Mouse (Mus musculus): ENCODE measurements around the gene Crabp1. TPM values are rescaled to one million over a fixed set of nuclear protein-coding genes. Genes with fewer than 3 reads are reported as not detected.
A peak's percentile ranks its signal among the peaks of the same experiment; 100 is the strongest.

Gene Crabp1
- polyA plus RNA-seq (2015; fragmentation: Nextera tagmentation; extraction: Ambion mirVana) = 53.8 and 62.5 TPM in 2 replicates

- peak; percentile 47; the same call in 1 of the 2 replicates for ATAC-seq (ENCODE audit: low FRiP score, low TSS enrichment)
- peak within 1 kb of the TSS; percentile 15; the same call in 1 of the 2 replicates for H3K9ac ChIP-seq (replicated peaks; ENCODE audit: low read length)
- no peak within 1 kb of the TSS for H3K27ac ChIP-seq (ENCODE audit: low read length)
These were observed at the start of gene Crabp1 for GRCm38 (mm10) chr9:54764561-54765217. Gene Crabp1 (plus strand): TSS chr9:54764748.

GRCm38 (mm10) chr9:54715776-54716175 lies 48.8 kb upstream of the Crabp1 start:
- no peak overlapping the region for H3K4me3 ChIP-seq (ENCODE audit: low read length)
- H3K27ac ChIP-seq (ENCODE audit: low read length) = no peak overlapping the region
- no peak overlapping the region for H3K4me2 ChIP-seq (replicated peaks; ENCODE audit: low read depth, low read length)
- no peaks in the 10 kb centered on the region for H3K27me3 ChIP-seq (ENCODE audit: insufficient read depth, low read length)
- no peaks in the 10 kb centered on the region for H3K4me1 ChIP-seq (ENCODE audit: insufficient read depth, low read length)
- ATAC-seq (ENCODE audit: low FRiP score, low TSS enrichment) = no peak
- WGBS = 77% methylated on average over 3 of the region's 3 CpGs
- peaks cover 57% of the 10 kb centered on the region for H3K36me3 ChIP-seq (ENCODE audit: insufficient read depth, low read length)
- H3K9me3 ChIP-seq (ENCODE audit: low read length) = no peaks in the 10 kb centered on the region
- H3K9ac ChIP-seq (replicated peaks; ENCODE audit: low read length) = no peak overlapping the region

More at GRCm38 (mm10) chr9:54764561-54765217, at the start of gene Crabp1:
- Histone ChIP-seq H3K4me2 (replicated peaks; ENCODE audit: low read depth, low read length) (peak within 1 kb of the TSS; percentile 62), H3K27me3 (ENCODE audit: insufficient read depth, low read length) (peaks cover 38% of the 10 kb centered on the region), H3K9me3 (ENCODE audit: low read length) (no peaks in the 10 kb centered on the region), H3K4me1 (ENCODE audit: insufficient read depth, low read length) (peaks cover 26% of the 10 kb centered on the region), H3K36me3 (ENCODE audit: insufficient read depth, low read length) (no peaks in the 10 kb centered on the region), H3K4me3 (ENCODE audit: low read length) (peak within 1 kb of the TSS; percentile 47)
- WGBS = under 1% methylated on average over 42 of the region's 45 CpGs

- no peak for ATAC-seq (ENCODE audit: low FRiP score, low TSS enrichment)
- 79% methylated on average over 3 of the region's 3 CpGs for WGBS
- Histone ChIP-seq H3K36me3 (ENCODE audit: insufficient read depth, low read length) (peaks cover 55% of the 10 kb centered on the region), H3K9me3 (ENCODE audit: low read length) (no peaks in the 10 kb centered on the region), H3K27me3 (ENCODE audit: insufficient read depth, low read length) (no peaks in the 10 kb centered on the region), H3K4me2 (replicated peaks; ENCODE audit: low read depth, low read length) (no peak overlapping the region), H3K4me1 (ENCODE audit: insufficient read depth, low read length) (no peaks in the 10 kb centered on the region), H3K4me3 (ENCODE audit: low read length) (no peak overlapping the region), H3K27ac (ENCODE audit: low read length) (no peak overlapping the region), H3K9ac (replicated peaks; ENCODE audit: low read length) (no peak overlapping the region)
These were observed 47.0 kb upstream of the Crabp1 start for GRCm38 (mm10) chr9:54717527-54717926.

GRCm38 (mm10) chr9:54722156-54722555 lies 42.4 kb upstream of the Crabp1 start:
- H3K9ac ChIP-seq (replicated peaks; ENCODE audit: low read length) = no peak overlapping the region
- no peak overlapping the region for H3K27ac ChIP-seq (ENCODE audit: low read length)
- H3K27me3 ChIP-seq (ENCODE audit: insufficient read depth, low read length) = no peaks in the 10 kb centered on the region
- no peak overlapping the region for H3K4me3 ChIP-seq (ENCODE audit: low read length)
- no peaks in the 10 kb centered on the region for H3K4me1 ChIP-seq (ENCODE audit: insufficient read depth, low read length)
- H3K36me3 ChIP-seq (ENCODE audit: insufficient read depth, low read length) = peaks cover 56% of the 10 kb centered on the region
- H3K9me3 ChIP-seq (ENCODE audit: low read length) = no peaks in the 10 kb centered on the region
- WGBS = 58% methylated on average over 7 of the region's 7 CpGs
- H3K4me2 ChIP-seq (replicated peaks; ENCODE audit: low read depth, low read length) = no peak overlapping the region
- ATAC-seq (ENCODE audit: low FRiP score, low TSS enrichment) = no peak

- Histone ChIP-seq H3K9me3 (ENCODE audit: low read length) (no peaks in the 10 kb centered on the region), H3K9ac (replicated peaks; ENCODE audit: low read length) (no peak overlapping the region), H3K4me2 (replicated peaks; ENCODE audit: low read depth, low read length) (no peak overlapping the region), H3K27ac (ENCODE audit: low read length) (no peak overlapping the region), H3K27me3 (ENCODE audit: insufficient read depth, low read length) (no peaks in the 10 kb centered on the region), H3K36me3 (ENCODE audit: insufficient read depth, low read length) (peaks cover 60% of the 10 kb centered on the region), H3K4me1 (ENCODE audit: insufficient read depth, low read length) (no peaks in the 10 kb centered on the region), H3K4me3 (ENCODE audit: low read length) (no peak overlapping the region)
- 75% methylated on average over 4 of the region's 4 CpGs for WGBS
- ATAC-seq (ENCODE audit: low FRiP score, low TSS enrichment) = no peak
These were observed 42.0 kb upstream of the Crabp1 start for GRCm38 (mm10) chr9:54722596-54722995.

DNA sequence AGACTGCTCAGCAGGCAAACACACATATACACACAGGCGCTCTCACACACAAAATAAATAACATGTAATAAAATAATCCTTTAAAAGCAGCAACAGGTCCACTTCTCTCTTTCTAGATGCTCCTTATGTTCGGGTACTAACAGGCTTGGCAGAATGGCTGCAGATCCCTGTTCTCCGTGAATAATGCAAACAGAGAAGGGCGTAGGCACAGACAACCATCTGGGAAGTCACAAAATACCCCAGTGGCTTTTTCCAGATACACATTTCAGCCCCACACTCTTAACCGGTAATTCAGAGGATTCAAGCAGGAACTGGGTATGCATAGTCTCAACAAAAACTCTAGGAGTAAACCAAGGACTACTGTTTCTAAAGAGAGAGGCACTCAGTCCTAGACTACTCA lies 38.2 kb upstream of the Crabp1 start:
- Histone ChIP-seq H3K4me2 (replicated peaks; ENCODE audit: low read depth, low read length) (no peak overlapping the region), H3K4me3 (ENCODE audit: low read length) (no peak overlapping the region), H3K36me3 (ENCODE audit: insufficient read depth, low read length) (peaks cover 57% of the 10 kb centered on the region), H3K9ac (replicated peaks; ENCODE audit: low read length) (no peak overlapping the region), H3K9me3 (ENCODE audit: low read length) (no peaks in the 10 kb centered on the region), H3K27me3 (ENCODE audit: insufficient read depth, low read length) (no peaks in the 10 kb centered on the region), H3K4me1 (ENCODE audit: insufficient read depth, low read length) (no peaks in the 10 kb centered on the region), H3K27ac (ENCODE audit: low read length) (no peak overlapping the region)
- WGBS = 89% methylated on average over 5 of the region's 5 CpGs
- ATAC-seq (ENCODE audit: low FRiP score, low TSS enrichment) = no peak

- peaks cover 13% of the 10 kb centered on the region for H3K4me1 ChIP-seq (ENCODE audit: insufficient read depth, low read length)
- no peaks in the 10 kb centered on the region for H3K27me3 ChIP-seq (ENCODE audit: insufficient read depth, low read length)
- no peak overlapping the region for H3K4me3 ChIP-seq (ENCODE audit: low read length)
- no peak overlapping the region for H3K4me2 ChIP-seq (replicated peaks; ENCODE audit: low read depth, low read length)
- 86% methylated on average over 2 of the region's 2 CpGs for WGBS
- no peak overlapping the region for H3K9ac ChIP-seq (replicated peaks; ENCODE audit: low read length)
- H3K27ac ChIP-seq (ENCODE audit: low read length) = no peak overlapping the region
- H3K36me3 ChIP-seq (ENCODE audit: insufficient read depth, low read length) = peaks cover 20% of the 10 kb centered on the region; the same call in 1 of the 2 replicates
- no peaks in the 10 kb centered on the region for H3K9me3 ChIP-seq (ENCODE audit: low read length)
- no peak for ATAC-seq (ENCODE audit: low FRiP score, low TSS enrichment)
These were observed 32.4 kb upstream of the Crabp1 start for GRCm38 (mm10) chr9:54732122-54732521.

- Histone ChIP-seq H3K27ac (ENCODE audit: low read length) (peak within 1 kb of the TSS; percentile 34), H3K36me3 (ENCODE audit: insufficient read depth, low read length) (peaks cover 7% of the 10 kb centered on the region; the same call in 1 of the 2 replicates), H3K9me3 (ENCODE audit: low read length) (no peaks in the 10 kb centered on the region), H3K4me2 (replicated peaks; ENCODE audit: low read depth, low read length) (peak within 1 kb of the TSS; percentile 58), H3K4me3 (ENCODE audit: low read length) (peak within 1 kb of the TSS; percentile 78), H3K27me3 (ENCODE audit: insufficient read depth, low read length) (no peaks in the 10 kb centered on the region), H3K9ac (replicated peaks; ENCODE audit: low read length) (peak within 1 kb of the TSS; percentile 81), H3K4me1 (ENCODE audit: insufficient read depth, low read length) (peaks cover 13% of the 10 kb centered on the region)
- 2% methylated on average over 29 of the region's 32 CpGs for WGBS
- ATAC-seq (ENCODE audit: low FRiP score, low TSS enrichment) = peak; percentile 97
These were observed 30.5 kb upstream of the Crabp1 start, which contains the start of gene Wdr61 for GRCm38 (mm10) chr9:54733921-54734638. Gene Wdr61 (minus strand): TSS chr9:54734519.

DNA sequence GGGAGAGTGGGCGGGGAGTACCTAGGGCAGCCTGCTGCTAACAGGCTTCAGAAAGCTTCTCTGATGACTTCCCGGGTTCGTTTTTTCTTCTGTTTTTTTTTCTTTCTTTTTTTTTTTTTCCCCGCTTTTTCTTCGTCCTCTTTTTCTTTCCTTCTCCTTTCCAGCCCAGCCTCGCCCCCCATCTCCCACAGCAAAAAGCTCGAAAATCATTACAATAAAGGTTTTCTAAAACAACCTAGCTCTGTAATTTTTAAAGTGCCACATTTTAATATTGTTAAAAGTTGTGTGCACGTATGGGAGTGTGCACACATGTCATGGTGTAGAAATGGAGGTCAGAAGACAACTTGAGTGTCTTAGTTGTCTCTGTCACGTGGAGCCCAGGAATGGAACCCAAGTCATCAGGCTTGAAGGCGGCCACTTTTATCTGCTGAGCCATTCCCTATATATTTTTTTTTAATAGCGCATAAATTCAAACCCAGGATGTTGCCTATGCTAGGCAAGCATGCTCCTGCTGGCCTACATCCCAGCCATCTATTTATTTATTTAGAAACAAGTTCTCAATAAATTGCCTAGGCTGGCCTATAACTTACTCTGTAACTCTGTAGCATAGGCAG lies 29.8 kb upstream of the Crabp1 start:
- 16% methylated on average over 11 of the region's 11 CpGs for whole genome bisulfite sequencing
- H3K27me3 ChIP-seq (ENCODE audit: insufficient read depth, low read length) = no peaks in the 10 kb centered on the region
- peaks cover 4% of the 10 kb centered on the region; the same call in 1 of the 2 replicates for H3K36me3 ChIP-seq (ENCODE audit: insufficient read depth, low read length)
- peaks cover 13% of the 10 kb centered on the region for H3K4me1 ChIP-seq (ENCODE audit: insufficient read depth, low read length)
- no peaks in the 10 kb centered on the region for H3K9me3 ChIP-seq (ENCODE audit: low read length)
- 0 out of 2 replicates have a peak overlapping the region, but pooled peaks have one; percentile 34 for H3K27ac ChIP-seq (ENCODE audit: low read length)
- H3K4me3 ChIP-seq (ENCODE audit: low read length) = peak overlapping the region; percentile 78
- ATAC-seq (ENCODE audit: low FRiP score, low TSS enrichment) = no peak
- H3K4me2 ChIP-seq (replicated peaks; ENCODE audit: low read depth, low read length) = peak overlapping the region; percentile 58
- H3K9ac ChIP-seq (replicated peaks; ENCODE audit: low read length) = peak overlapping the region; percentile 81

Measured in kidney, embryonic 16.5 days (tissue).